Mouse (Mus musculus) stomach, postnatal 0 days (tissue): ENCODE measurements around the gene Olfr263.

Experiments
- CTCF ChIP-seq: IDR thresholded peaks from 2 replicates; pipeline ENCODE4 v1.5.1; 2016; ENCODE audit warnings: antibody characterized with exemption, low read depth, mild to moderate bottlenecking, moderate library complexity
- EP300 ChIP-seq: optimal IDR thresholded peaks from 2 replicates; pipeline ENCODE3; 2016; ENCODE audit warnings: antibody characterized with exemption

GRCm38 (mm10) chr13:21114121-21114520 is 15.3 kb upstream of the Olfr263 start:
- no peak for TF ChIP-seq CTCF
- TF ChIP-seq EP300 = no peak
